Mouse (Mus musculus) small intestine, adult 2 months (tissue): ENCODE results near the gene Akap5. TPM values are rescaled to one million over a fixed set of nuclear protein-coding genes. Genes with fewer than 3 reads are reported as not detected.
A peak's percentile ranks its signal among the peaks of the same experiment; 100 is the strongest.

ENCODE experiments used
- H3K27ac ChIP-seq: fragments of 200-500 bp; 2 replicates; pipeline ENCODE4 v1.5.1; 2012; ENCODE audit warnings: low read depth, low read length, control low read depth, inconsistent platforms; ENCODE audit not compliant: insufficient read depth
- H3K27me3 ChIP-seq: fragments of 200-500 bp; 2 replicates; pipeline ENCODE4 v1.6.1; 2012; ENCODE audit warnings: mild to moderate bottlenecking, moderate library complexity, low read length, inconsistent platforms; ENCODE audit not compliant: control insufficient read depth, insufficient read depth
- H3K36me3 ChIP-seq: fragments of 200-500 bp; 2 replicates; pipeline ENCODE4 v1.6.1; 2012; ENCODE audit warnings: mild to moderate bottlenecking, low read length, control low read depth, inconsistent platforms; ENCODE audit not compliant: control insufficient read depth, insufficient read depth
- H3K4me1 ChIP-seq: fragments of 200-500 bp; 2 replicates; pipeline ENCODE4 v1.6.1; 2012; ENCODE audit warnings: low read length, inconsistent platforms, mixed read lengths; ENCODE audit not compliant: control insufficient read depth, insufficient read depth, insufficient read length
- H3K4me3 ChIP-seq: fragments of 200-500 bp; 2 replicates; pipeline ENCODE4 v1.5.1; 2012; ENCODE audit warnings: low read depth, mild to moderate bottlenecking, control low read depth, inconsistent platforms, low read length, moderate library complexity
- CTCF ChIP-seq: fragments of 200-500 bp; IDR thresholded peaks from 2 replicates; pipeline ENCODE4 v1.5.1; 2012; ENCODE audit warnings: low read depth, mild to moderate bottlenecking, control low read depth, inconsistent platforms, low read length, moderate library complexity, mixed read lengths; ENCODE audit not compliant: insufficient replicate concordance, insufficient read length; ENCODE audit errors: extremely low read depth
- POLR2A ChIP-seq: fragments of 200-500 bp; IDR thresholded peaks from 2 replicates; pipeline ENCODE4 v1.6.1; 2012; ENCODE audit warnings: low read depth, mild to moderate bottlenecking, control low read depth, inconsistent platforms, low read length, moderate library complexity
- WGBS: fragments of 180-500 bp; shearing (Covaris S2); methylation state at CpG from one replicate; pipeline ENCODE4 v1.1.7; 2018; 5-methylcytosine and 5-hydroxymethylcytosine counted together
- polyA plus RNA-seq: library from polyadenylated mRNA; depleted of rRNA; stranded (reverse); fragments of >200 nt; gene quantifications from 2 replicates; pipeline ENCODE4 v1.2.3, GENCODE M21; 2012

Gene Akap5
- polyA plus RNA-seq, 1 experiment = 0.04 TPM

DNA sequence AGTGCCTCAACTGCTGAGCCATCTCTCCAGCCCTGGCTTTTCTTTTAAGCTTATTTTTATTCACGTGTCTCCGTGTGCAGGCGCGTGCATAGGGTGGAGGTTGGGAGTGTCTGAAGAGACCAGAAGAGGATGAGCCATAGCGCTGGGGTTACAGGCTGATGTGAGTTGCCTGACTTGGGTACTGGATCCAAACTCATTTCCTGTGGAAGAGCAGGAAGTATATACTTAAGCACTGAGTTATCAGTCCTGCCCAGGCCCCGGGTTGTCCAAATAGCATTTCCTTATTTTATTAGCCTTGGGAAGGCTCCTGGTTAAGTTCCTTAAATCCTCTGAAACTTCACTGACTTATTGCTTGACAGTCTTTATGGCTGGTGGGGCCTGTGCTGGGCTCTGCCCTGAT, 14.7 kb upstream of the Akap5 start:
- no peaks in the 10 kb centered on the region for H3K27me3 ChIP-seq
- peaks cover 3% of the 10 kb centered on the region; the same call in 1 of the 2 replicates for H3K4me1 ChIP-seq
- 75% methylated on average over 6 of the region's 6 CpGs for WGBS
- H3K27ac ChIP-seq = no peak overlapping the region
- H3K4me3 ChIP-seq = no peak overlapping the region
- TF ChIP-seq POLR2A (no peak), CTCF (no peak)
- peaks cover 22% of the 10 kb centered on the region for H3K36me3 ChIP-seq

DNA sequence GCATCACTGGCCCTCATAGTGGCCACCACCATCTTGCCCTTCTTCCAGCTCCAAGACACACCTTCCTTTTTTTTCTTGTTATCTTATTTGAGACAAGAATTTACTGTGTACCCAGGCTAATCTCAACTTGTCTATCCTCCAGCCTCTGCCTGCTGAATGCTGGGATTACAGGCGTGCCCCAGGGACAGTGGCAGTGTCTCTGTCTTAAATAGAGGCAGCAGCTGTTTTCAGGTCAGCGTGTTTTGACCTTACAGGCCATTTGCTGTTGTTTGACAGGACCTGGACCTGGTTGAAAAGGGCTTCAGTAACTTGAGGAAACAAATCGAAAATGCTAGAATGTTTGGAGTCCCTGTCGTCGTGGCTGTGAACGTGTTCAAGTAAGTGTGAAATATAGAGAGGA, 14.1 kb upstream of the Akap5 start:
- no peaks in the 10 kb centered on the region for H3K27me3 ChIP-seq
- TF ChIP-seq CTCF = no peak
- TF ChIP-seq POLR2A = no peak
- peaks cover 3% of the 10 kb centered on the region; the same call in 1 of the 2 replicates for H3K4me1 ChIP-seq
- WGBS = 79% methylated on average over 6 of the region's 6 CpGs
- no peak overlapping the region for H3K27ac ChIP-seq
- peaks cover 22% of the 10 kb centered on the region for H3K36me3 ChIP-seq
- no peak overlapping the region for H3K4me3 ChIP-seq

GRCm38 (mm10) chr12:76311227-76311626, 13.5 kb upstream of the Akap5 start:
- WGBS = 92% methylated on average over 9 of the region's 9 CpGs
- Histone ChIP-seq H3K4me3 (no peak overlapping the region), H3K27me3 (no peaks in the 10 kb centered on the region), H3K4me1 (peaks cover 3% of the 10 kb centered on the region; the same call in 1 of the 2 replicates), H3K27ac (no peak overlapping the region), H3K36me3 (peaks cover 20% of the 10 kb centered on the region)
- TF ChIP-seq POLR2A = no peak
- no peak for TF ChIP-seq CTCF

DNA sequence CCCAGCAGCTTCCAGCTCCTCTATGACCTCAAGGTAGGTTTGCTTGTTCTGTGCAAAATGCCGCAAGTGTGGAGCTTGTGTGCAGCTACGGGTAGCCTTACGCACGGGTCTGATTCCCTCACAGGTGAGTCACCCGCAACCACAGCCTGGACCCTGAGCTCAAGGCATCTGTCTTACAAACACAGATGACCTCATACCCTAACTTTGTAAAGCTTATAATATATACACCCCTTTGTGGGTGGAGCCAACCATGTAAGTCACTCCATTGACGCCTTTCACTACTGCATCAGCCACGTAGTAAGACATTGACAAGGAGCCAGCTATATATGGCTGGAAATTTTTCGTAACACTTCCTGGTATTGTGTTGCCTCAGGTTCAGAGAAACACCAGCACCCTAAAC, 12.7 kb upstream of the Akap5 start:
- H3K4me1 ChIP-seq = peaks cover 3% of the 10 kb centered on the region
- no peak overlapping the region for H3K4me3 ChIP-seq
- H3K27ac ChIP-seq = no peak overlapping the region
- TF ChIP-seq CTCF (no peak), POLR2A (no peak)
- no peaks in the 10 kb centered on the region for H3K27me3 ChIP-seq
- H3K36me3 ChIP-seq = peaks cover 16% of the 10 kb centered on the region
- WGBS = 63% methylated on average over 8 of the region's 8 CpGs

- peak overlapping the region; percentile 53 for H3K27ac ChIP-seq
- TF ChIP-seq CTCF (no peak), POLR2A (no peak)
- H3K36me3 ChIP-seq = peaks cover 17% of the 10 kb centered on the region
- WGBS = 49% methylated on average over 9 of the region's 9 CpGs
- no peaks in the 10 kb centered on the region for H3K27me3 ChIP-seq
- peak overlapping the region; percentile 20; the same call in 1 of the 2 replicates for H3K4me3 ChIP-seq
- no peaks in the 10 kb centered on the region; the same call in 1 of the 2 replicates for H3K4me1 ChIP-seq
These were observed 6.1 kb upstream of the Akap5 start for GRCm38 (mm10) chr12:76318282-76319212.

DNA sequence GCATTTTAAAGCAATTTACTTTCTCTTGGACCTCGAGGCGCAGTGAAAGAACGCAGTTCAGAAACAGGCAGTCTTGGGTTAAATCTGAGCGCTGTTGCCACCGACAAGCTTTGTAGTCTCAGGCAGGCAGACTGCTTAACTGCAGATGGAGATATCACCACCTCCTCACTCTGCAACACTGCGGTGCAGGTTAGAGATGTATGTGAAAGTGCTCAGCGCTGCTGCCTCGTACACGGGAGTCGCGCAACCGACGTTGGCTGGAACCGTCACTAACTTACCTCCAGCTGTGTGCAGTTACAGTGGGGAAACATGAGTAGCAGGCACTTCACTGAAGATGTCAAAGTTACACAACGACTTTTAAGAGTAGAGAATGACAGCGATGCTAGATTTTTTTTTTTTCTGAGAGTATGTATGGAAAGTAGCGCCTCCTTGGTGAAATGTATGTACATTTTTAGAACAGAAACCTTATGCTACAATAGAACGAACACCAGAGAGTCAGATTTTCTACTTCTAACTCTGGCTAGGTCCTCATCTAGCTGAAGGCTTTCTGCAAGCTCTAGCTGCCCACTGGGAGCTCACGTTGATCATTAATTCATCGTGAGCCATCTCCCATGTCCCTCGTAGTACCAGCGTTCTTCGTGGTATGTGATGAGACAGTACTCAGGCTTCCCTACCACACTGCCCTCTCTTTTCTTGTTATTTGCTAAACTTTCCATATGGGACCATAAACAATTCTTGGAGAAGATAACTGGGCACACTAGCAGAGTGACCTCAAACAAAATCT, 1.9 kb downstream of the Akap5 start:
- no peak overlapping the region for H3K27ac ChIP-seq
- no peaks in the 10 kb centered on the region for H3K4me1 ChIP-seq
- 93% methylated on average over 23 of the region's 23 CpGs for WGBS
- 0 out of 2 replicates have a peak, but pooled peaks cover 3% of the 10 kb centered on the region for H3K27me3 ChIP-seq
- H3K36me3 ChIP-seq = 0 out of 2 replicates have a peak, but pooled peaks cover 1% of the 10 kb centered on the region
- TF ChIP-seq POLR2A = no peak
- no peak for TF ChIP-seq CTCF
- H3K4me3 ChIP-seq = no peak overlapping the region
